Mouse (Mus musculus): ENCODE results near the gene Pdia5.
A peak's percentile ranks its signal among the peaks of the same experiment; 100 is the strongest.

Pdia5 gene

GRCm38 (mm10) chr16:35441346-35442025 is 49.2 kb downstream of the Pdia5 start:
- DNase-seq (ENCODE audit: low spot score), result no peak

GRCm38 (mm10) chr16:35439046-35439445 is 51.6 kb downstream of the Pdia5 start:
- no peak for DNase-seq (ENCODE audit: low spot score)

- no peak for DNase-seq (ENCODE audit: low spot score)
These were observed 59.1 kb downstream of the Pdia5 start for GRCm38 (mm10) chr16:35431608-35432007.

- no peak for DNase-seq (ENCODE audit: low spot score)
These were observed 65.7 kb downstream of the Pdia5 start for GRCm38 (mm10) chr16:35424926-35425325.

GRCm38 (mm10) chr16:35423250-35424139 is 67.2 kb downstream of the Pdia5 start:
- no peak for DNase-seq (ENCODE audit: low spot score)

GRCm38 (mm10) chr16:35422705-35423104 is 68.0 kb downstream of the Pdia5 start:
- no peak for DNase-seq (ENCODE audit: low spot score)

- no peak for DNase-seq (ENCODE audit: low spot score)
These were observed 68.5 kb downstream of the Pdia5 start for GRCm38 (mm10) chr16:35422141-35422540.

GRCm38 (mm10) chr16:35414616-35415015 is 76.1 kb downstream of the Pdia5 start:
- no peak for DNase-seq (ENCODE audit: low spot score)

- no peak for DNase-seq (ENCODE audit: low spot score)
These were observed 84.0 kb downstream of the Pdia5 start for GRCm38 (mm10) chr16:35406706-35407105.

GRCm38 (mm10) chr16:35406166-35406565 is 84.5 kb downstream of the Pdia5 start:
- no peak for DNase-seq (ENCODE audit: low spot score)

GRCm38 (mm10) chr16:35405348-35406080 is 85.2 kb downstream of the Pdia5 start:
- DNase-seq (ENCODE audit: low spot score), result no peak

GRCm38 (mm10) chr16:35404864-35405263 is 85.8 kb downstream of the Pdia5 start:
- DNase-seq (ENCODE audit: low spot score), result no peak

GRCm38 (mm10) chr16:35403891-35404290 is 86.8 kb downstream of the Pdia5 start:
- no peak for DNase-seq (ENCODE audit: low spot score)

GRCm38 (mm10) chr16:35403356-35403755 is 87.3 kb downstream of the Pdia5 start:
- no peak for DNase-seq (ENCODE audit: low spot score)

- no peak for DNase-seq (ENCODE audit: low spot score)
These were observed 97.9 kb downstream of the Pdia5 start for GRCm38 (mm10) chr16:35392813-35393212.

- no peak for DNase-seq (ENCODE audit: low spot score)
These were observed 105.0 kb downstream of the Pdia5 start for GRCm38 (mm10) chr16:35385654-35386053.

GRCm38 (mm10) chr16:35380048-35380447 is 110.6 kb downstream of the Pdia5 start:
- no peak for DNase-seq (ENCODE audit: low spot score)

GRCm38 (mm10) chr16:35379344-35379743 is 111.3 kb downstream of the Pdia5 start:
- no peak for DNase-seq (ENCODE audit: low spot score)

- no peak for DNase-seq (ENCODE audit: low spot score)
These were observed 126.6 kb downstream of the Pdia5 start for GRCm38 (mm10) chr16:35364063-35364428.

- DNase-seq (ENCODE audit: low spot score), result peak; percentile 95
These were observed 127.3 kb downstream of the Pdia5 start, which contains the start of gene Sec22a for GRCm38 (mm10) chr16:35363150-35364062. Gene Sec22a, minus strand, starts transcription at chr16:35363918.

- no peak for DNase-seq (ENCODE audit: low spot score)
These were observed 128.5 kb downstream of the Pdia5 start for GRCm38 (mm10) chr16:35362221-35362620.
